Mouse (Mus musculus) hindbrain, embryonic 11.5 days (tissue): ENCODE measurements at regions not wholly inside any gene's neighbourhood (a gene's known extent, or its start where the extent isn't known, plus 50 kb on each side); places are given as distances from the start of the nearest gene placed in this dataset.
A peak's percentile ranks its signal among the peaks of the same experiment; 100 is the strongest.

ENCODE experiments used
- ATAC-seq: fragments of 200-750 bp; cut with Nextera tagmentation; 2 replicates; pipeline ENCODE4 v1.8.0; 2017; ENCODE audit warnings: mild to moderate bottlenecking, moderate TSS enrichment, moderate library complexity; ENCODE audit not compliant: low FRiP score
- DNase-seq: peaks from one replicate; pipeline ENCODE4 v3.0.0-alpha.2; 2015; ENCODE audit warnings: low spot score
- H3K27ac ChIP-seq: fragments of 300-500 bp; sonication (generic); 2 replicates; pipeline ENCODE4 v1.5.1; 2014; ENCODE audit warnings: mild to moderate bottlenecking, low read depth, low read length
- H3K27me3 ChIP-seq: fragments of 300-500 bp; sonication (generic); 2 replicates; pipeline ENCODE4 v1.6.1; 2014; ENCODE audit warnings: mild to moderate bottlenecking, low read length, moderate library complexity, mixed read lengths; ENCODE audit not compliant: control insufficient read depth, insufficient read depth
- H3K36me3 ChIP-seq: fragments of 300-500 bp; sonication (generic); 2 replicates; pipeline ENCODE4 v1.6.1; 2014; ENCODE audit warnings: mild to moderate bottlenecking, low read length, moderate library complexity, mixed read lengths; ENCODE audit not compliant: control insufficient read depth, insufficient read depth
- H3K4me1 ChIP-seq: fragments of 300-500 bp; sonication (generic); replicated peaks from 2 replicates; pipeline ENCODE4 v1.6.1; 2014; ENCODE audit warnings: low read length, mixed read lengths; ENCODE audit not compliant: control insufficient read depth, insufficient read depth
- H3K4me2 ChIP-seq: fragments of 300-500 bp; sonication (generic); replicated peaks from 2 replicates; pipeline ENCODE4 v1.6.1; 2014; ENCODE audit warnings: mild to moderate bottlenecking, low read depth, low read length
- H3K4me3 ChIP-seq: fragments of 300-500 bp; sonication (generic); 2 replicates; pipeline ENCODE4 v1.5.1; 2014; ENCODE audit warnings: low read depth, low read length
- H3K9ac ChIP-seq: fragments of 300-500 bp; sonication (generic); 2 replicates; pipeline ENCODE4 v1.6.1; 2014; ENCODE audit warnings: low read depth, low read length
- H3K9me3 ChIP-seq: fragments of 300-500 bp; sonication (generic); 2 replicates; pipeline ENCODE4 v1.6.1; 2016; ENCODE audit warnings: low read length; ENCODE audit not compliant: control insufficient read depth
- WGBS: fragments of 180-500 bp; shearing (Covaris S2); extraction: QIAGEN DNeasy Blood & Tissue Kit; methylation state at CpG from one replicate; pipeline ENCODE4 v1.1.7; 2014; 5-methylcytosine and 5-hydroxymethylcytosine counted together

GRCm38 (mm10) chr8:116367491-116367890 lies 137.3 kb upstream of the Dynlrb2 start:
- no peaks in the 10 kb centered on the region for H3K36me3 ChIP-seq
- no peak for ATAC-seq

DNA sequence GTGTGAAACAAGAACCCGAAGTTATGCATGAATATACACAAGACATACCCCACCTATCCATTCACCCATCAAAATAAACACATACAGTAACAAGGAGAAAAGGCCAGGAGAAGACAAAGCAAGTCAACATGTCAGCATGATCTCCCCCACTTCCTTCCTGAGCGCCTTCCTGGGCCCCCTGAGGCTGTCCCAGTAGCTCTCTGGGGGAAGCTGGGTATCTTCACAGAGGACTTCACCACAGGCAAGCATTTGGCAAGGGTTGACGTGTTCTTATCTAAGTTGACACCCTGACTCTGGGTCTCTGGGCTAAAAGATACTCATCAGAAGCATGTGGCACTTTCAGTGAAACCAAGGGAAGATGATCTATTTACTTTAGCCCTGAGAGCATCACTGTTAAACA lies 138.1 kb upstream of the Dynlrb2 start:
- no peak for ATAC-seq
- Histone ChIP-seq H3K36me3 (no peaks in the 10 kb centered on the region), H3K4me3 (no peak overlapping the region), H3K27me3 (no peaks in the 10 kb centered on the region), H3K9ac (no peak overlapping the region), H3K27ac (no peak overlapping the region), H3K4me2 (no peak overlapping the region), H3K4me1 (no peaks in the 10 kb centered on the region), H3K9me3 (no peaks in the 10 kb centered on the region)
- DNase-seq, result no peak
- WGBS, result 73% methylated on average over 3 of the region's 3 CpGs

More at GRCm38 (mm10) chr8:116367491-116367890, 137.3 kb upstream of the Dynlrb2 start:
- Histone ChIP-seq H3K4me2 (no peak overlapping the region), H3K4me1 (no peaks in the 10 kb centered on the region), H3K27ac (no peak overlapping the region), H3K9ac (no peak overlapping the region), H3K27me3 (no peaks in the 10 kb centered on the region), H3K4me3 (no peak overlapping the region), H3K9me3 (no peaks in the 10 kb centered on the region)
- DNase-seq, result peak; percentile 14
- 37% methylated on average over 6 of the region's 6 CpGs for WGBS

DNA sequence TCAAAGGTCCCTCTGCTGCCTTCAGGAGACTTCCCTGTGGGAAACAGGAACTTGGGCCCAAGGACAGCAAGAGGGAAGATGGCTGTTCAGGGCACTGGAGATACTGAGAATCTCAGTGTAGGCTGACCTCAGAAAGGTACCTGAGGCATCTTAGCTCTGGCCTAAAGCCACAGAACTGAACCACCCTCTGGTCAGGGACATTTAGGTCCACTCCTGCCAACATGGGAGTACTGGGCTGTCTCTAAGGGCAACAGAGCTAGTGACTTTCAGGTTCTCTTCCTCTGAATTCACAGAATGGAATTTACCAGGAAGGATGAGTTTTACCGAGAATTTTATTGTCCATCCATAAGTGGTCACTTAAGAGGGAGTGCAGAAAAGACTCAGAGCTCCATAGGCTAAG lies 140.0 kb upstream of the Dynlrb2 start:
- H3K4me2 ChIP-seq, result no peak overlapping the region
- H3K4me1 ChIP-seq, result no peaks in the 10 kb centered on the region
- H3K9ac ChIP-seq, result no peak overlapping the region
- H3K4me3 ChIP-seq, result no peak overlapping the region
- H3K27me3 ChIP-seq, result no peaks in the 10 kb centered on the region
- ATAC-seq (no peak), DNase-seq (no peak)
- 93% methylated on average over 1 of the region's 1 CpGs for WGBS
- H3K36me3 ChIP-seq, result no peaks in the 10 kb centered on the region
- H3K9me3 ChIP-seq, result no peaks in the 10 kb centered on the region
- H3K27ac ChIP-seq, result no peak overlapping the region

GRCm38 (mm10) chr8:116364172-116364571 lies 140.6 kb upstream of the Dynlrb2 start:
- no peaks in the 10 kb centered on the region for H3K4me1 ChIP-seq
- H3K4me2 ChIP-seq, result no peak overlapping the region
- peak; percentile 21 for DNase-seq
- WGBS, result 72% methylated on average over 2 of the region's 2 CpGs
- no peaks in the 10 kb centered on the region for H3K36me3 ChIP-seq
- H3K9ac ChIP-seq, result no peak overlapping the region
- ATAC-seq, result no peak
- H3K9me3 ChIP-seq, result no peaks in the 10 kb centered on the region
- no peak overlapping the region for H3K4me3 ChIP-seq
- H3K27ac ChIP-seq, result no peak overlapping the region
- no peaks in the 10 kb centered on the region for H3K27me3 ChIP-seq

- Histone ChIP-seq H3K9ac (no peak overlapping the region), H3K27ac (no peak overlapping the region), H3K4me3 (no peak overlapping the region), H3K36me3 (no peaks in the 10 kb centered on the region), H3K4me2 (no peak overlapping the region), H3K27me3 (no peaks in the 10 kb centered on the region), H3K9me3 (no peaks in the 10 kb centered on the region), H3K4me1 (no peaks in the 10 kb centered on the region)
- no peak for ATAC-seq
- DNase-seq, result no peak
- WGBS, result 73% methylated on average over 4 of the region's 4 CpGs
Measured at GRCm38 (mm10) chr8:116362351-116362750, 142.4 kb upstream of the Dynlrb2 start.

- no peaks in the 10 kb centered on the region for H3K9me3 ChIP-seq
- H3K4me2 ChIP-seq, result no peak overlapping the region
- no peak overlapping the region for H3K9ac ChIP-seq
- no peaks in the 10 kb centered on the region for H3K27me3 ChIP-seq
- 88% methylated on average over 4 of the region's 4 CpGs for WGBS
- DNase-seq (no peak), ATAC-seq (no peak)
- H3K36me3 ChIP-seq, result no peaks in the 10 kb centered on the region
- H3K4me1 ChIP-seq, result no peaks in the 10 kb centered on the region
- H3K4me3 ChIP-seq, result no peak overlapping the region
- H3K27ac ChIP-seq, result no peak overlapping the region
Measured at GRCm38 (mm10) chr8:116359761-116360160, 145.0 kb upstream of the Dynlrb2 start.

- Histone ChIP-seq H3K4me1 (no peaks in the 10 kb centered on the region), H3K4me2 (no peak overlapping the region), H3K27ac (no peak overlapping the region), H3K4me3 (no peak overlapping the region), H3K36me3 (no peaks in the 10 kb centered on the region), H3K9ac (no peak overlapping the region), H3K9me3 (no peaks in the 10 kb centered on the region), H3K27me3 (no peaks in the 10 kb centered on the region)
- ATAC-seq (no peak), DNase-seq (no peak)
- WGBS, result 75% methylated on average over 6 of the region's 6 CpGs
Measured at GRCm38 (mm10) chr8:116354756-116355155, 150.0 kb upstream of the Dynlrb2 start.

- ATAC-seq, result no peak
- WGBS, result 96% methylated on average over 5 of the region's 5 CpGs
Measured at GRCm38 (mm10) chr8:116353911-116354310, 150.9 kb upstream of the Dynlrb2 start.

DNA sequence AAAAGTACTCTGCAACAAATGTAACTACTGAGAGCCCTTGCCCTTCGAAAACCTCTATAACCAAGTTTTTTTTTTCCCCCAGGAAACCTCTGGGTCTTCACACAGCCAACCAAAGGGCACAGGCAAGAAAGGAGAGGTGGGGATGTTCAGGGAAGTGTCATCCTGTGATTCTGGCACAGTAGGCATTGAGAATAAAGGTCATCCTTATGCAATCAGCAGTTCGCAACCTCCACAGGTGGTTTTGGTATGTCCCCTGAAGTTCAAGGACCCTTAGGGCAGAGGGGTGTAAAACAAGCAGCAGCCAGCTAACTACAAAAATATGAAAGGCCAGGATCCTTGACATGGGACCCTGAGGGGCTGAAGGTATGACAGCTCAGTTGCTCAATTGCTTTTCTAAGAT lies 152.1 kb upstream of the Dynlrb2 start:
- WGBS, result 83% methylated on average over 2 of the region's 2 CpGs
- DNase-seq (no peak), ATAC-seq (no peak)
- H3K4me1 ChIP-seq, result no peaks in the 10 kb centered on the region
- no peak overlapping the region for H3K9ac ChIP-seq
- no peaks in the 10 kb centered on the region for H3K27me3 ChIP-seq
- no peak overlapping the region for H3K27ac ChIP-seq
- H3K9me3 ChIP-seq, result no peaks in the 10 kb centered on the region
- H3K4me2 ChIP-seq, result no peak overlapping the region
- H3K4me3 ChIP-seq, result no peak overlapping the region
- no peaks in the 10 kb centered on the region for H3K36me3 ChIP-seq

More at GRCm38 (mm10) chr8:116353911-116354310, 150.9 kb upstream of the Dynlrb2 start:
- Histone ChIP-seq H3K4me1 (no peaks in the 10 kb centered on the region), H3K36me3 (no peaks in the 10 kb centered on the region), H3K27me3 (no peaks in the 10 kb centered on the region), H3K4me2 (no peak overlapping the region), H3K9me3 (no peaks in the 10 kb centered on the region), H3K9ac (no peak overlapping the region), H3K27ac (no peak overlapping the region), H3K4me3 (no peak overlapping the region)
- no peak for DNase-seq
